Mouse (Mus musculus): ENCODE results near the gene Stk11ip. TPM values are rescaled to one million over a fixed set of nuclear protein-coding genes. Genes with fewer than 3 reads are reported as not detected.

Gene Stk11ip
- polyA plus RNA-seq, 1 experiment from 2014 or later, result 21.1 TPM

- no peak overlapping the region for H3K4me3 ChIP-seq (replicated peaks)
- H3K9ac ChIP-seq, result no peak overlapping the region
- no peak overlapping the region for H3K27ac ChIP-seq (replicated peaks)
- peaks cover 17% of the 10 kb centered on the region for H3K36me3 ChIP-seq
- peaks cover 28% of the 10 kb centered on the region for H3K4me1 ChIP-seq
- H3K4me2 ChIP-seq (replicated peaks), result no peak overlapping the region
- no peak for ATAC-seq (ENCODE audit: insufficient number of reproducible peaks, low FRiP score, low TSS enrichment, low read depth)
- 0 out of 2 replicates have a peak, but pooled peaks cover 6% of the 10 kb centered on the region for H3K9me3 ChIP-seq (replicated peaks)
- WGBS, result 81% methylated on average over 12 of the region's 12 CpGs
- no peaks in the 10 kb centered on the region for H3K27me3 ChIP-seq
Measured at GRCm38 (mm10) chr1:75560206-75560913, 39.0 kb downstream of the Stk11ip start.

DNA sequence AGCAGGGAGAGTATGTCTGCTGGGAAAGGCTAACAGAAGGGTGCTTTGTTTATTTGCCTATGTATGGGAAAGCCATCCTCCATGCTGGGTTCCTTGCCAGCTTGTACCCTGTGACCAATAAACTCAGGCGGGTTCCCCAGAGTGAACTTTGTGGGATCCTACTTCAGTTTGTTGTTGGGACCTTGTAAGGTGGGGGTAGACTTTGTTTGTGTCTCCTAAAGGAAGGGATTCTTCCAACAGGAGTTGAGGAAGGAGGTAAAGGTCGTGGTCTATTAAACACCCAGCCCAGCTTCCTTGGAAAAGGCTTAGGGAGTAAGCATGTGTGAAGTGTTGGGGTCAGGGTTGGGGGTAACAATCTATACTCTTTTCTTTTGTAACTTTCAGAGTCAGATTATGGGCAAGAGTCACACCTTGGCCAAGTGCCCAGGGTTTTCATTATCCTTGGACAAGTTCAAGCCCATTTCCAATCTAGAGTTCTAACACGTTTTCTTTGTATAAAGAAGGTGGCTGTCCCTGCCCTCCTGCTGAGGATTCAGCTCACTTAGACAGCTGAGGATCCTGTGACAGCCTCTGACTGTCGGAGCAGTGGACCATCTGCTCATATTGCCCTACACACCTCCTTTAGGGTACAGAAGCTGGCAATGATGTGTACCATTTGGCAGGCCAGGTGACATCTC is 40.0 kb downstream of the Stk11ip start:
- H3K27ac ChIP-seq (replicated peaks), result no peak overlapping the region
- no peak overlapping the region for H3K4me3 ChIP-seq (replicated peaks)
- no peak overlapping the region for H3K4me2 ChIP-seq (replicated peaks)
- H3K4me1 ChIP-seq, result peaks cover 28% of the 10 kb centered on the region
- no peak for ATAC-seq (ENCODE audit: insufficient number of reproducible peaks, low FRiP score, low TSS enrichment, low read depth)
- 0 out of 2 replicates have a peak, but pooled peaks cover 6% of the 10 kb centered on the region for H3K9me3 ChIP-seq (replicated peaks)
- H3K27me3 ChIP-seq, result no peaks in the 10 kb centered on the region
- no peak overlapping the region for H3K9ac ChIP-seq
- 42% methylated on average over 4 of the region's 4 CpGs for WGBS
- H3K36me3 ChIP-seq, result peaks cover 13% of the 10 kb centered on the region; the same call in 1 of the 2 replicates

DNA sequence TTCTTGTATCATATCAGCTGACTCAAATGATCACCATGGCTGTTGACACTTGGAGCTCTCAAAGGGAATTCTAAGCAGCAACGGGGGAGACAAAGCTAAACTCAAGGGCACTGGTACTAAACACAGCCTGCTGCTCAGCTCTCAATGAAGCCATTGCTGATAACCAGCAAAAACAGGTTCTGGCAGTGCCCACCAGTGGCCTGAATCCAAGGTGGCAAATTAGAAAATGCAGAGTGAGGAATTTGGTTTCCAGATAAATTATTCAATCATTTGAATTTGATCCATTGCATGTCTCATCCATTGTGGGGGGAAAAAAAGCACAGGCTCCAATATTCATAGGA is 40.5 kb downstream of the Stk11ip start:
- no peaks in the 10 kb centered on the region for H3K27me3 ChIP-seq
- 68% methylated on average over 1 of the region's 1 CpGs for WGBS
- H3K9me3 ChIP-seq (replicated peaks), result 0 out of 2 replicates have a peak, but pooled peaks cover 6% of the 10 kb centered on the region
- H3K4me1 ChIP-seq, result peaks cover 25% of the 10 kb centered on the region
- H3K9ac ChIP-seq, result no peak overlapping the region
- no peak for ATAC-seq (ENCODE audit: insufficient number of reproducible peaks, low FRiP score, low TSS enrichment, low read depth)
- H3K36me3 ChIP-seq, result peaks cover 8% of the 10 kb centered on the region; the same call in 1 of the 2 replicates
- H3K27ac ChIP-seq (replicated peaks), result no peak overlapping the region
- H3K4me2 ChIP-seq (replicated peaks), result no peak overlapping the region
- H3K4me3 ChIP-seq (replicated peaks), result no peak overlapping the region

- ATAC-seq (ENCODE audit: insufficient number of reproducible peaks, low FRiP score, low TSS enrichment, low read depth), result no peak
Measured at GRCm38 (mm10) chr1:75564102-75564501, 42.8 kb downstream of the Stk11ip start.

DNA sequence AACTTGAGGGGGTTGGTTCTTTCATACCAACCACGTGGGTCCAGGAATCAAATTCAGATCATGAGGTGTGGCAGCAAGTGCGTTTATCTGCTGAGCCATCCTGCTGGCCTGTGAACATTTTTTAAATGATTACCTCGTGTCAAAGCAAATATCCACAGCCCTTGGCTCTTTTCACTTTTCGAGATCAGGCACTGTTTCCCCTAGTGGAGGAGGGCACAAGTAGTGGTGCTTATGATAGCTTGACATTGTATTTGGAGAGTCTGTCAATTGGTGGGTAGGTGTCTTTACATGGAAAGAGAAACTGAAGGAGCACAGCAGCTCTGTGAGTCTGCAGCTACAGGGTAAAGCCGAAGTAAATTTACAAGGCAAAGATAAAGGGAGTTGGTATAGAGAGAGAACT is 43.6 kb downstream of the Stk11ip start:
- H3K36me3 ChIP-seq, result no peaks in the 10 kb centered on the region
- peaks cover 10% of the 10 kb centered on the region for H3K4me1 ChIP-seq
- no peak overlapping the region for H3K9ac ChIP-seq
- no peak overlapping the region for H3K4me3 ChIP-seq (replicated peaks)
- no peaks in the 10 kb centered on the region for H3K27me3 ChIP-seq
- ATAC-seq (ENCODE audit: insufficient number of reproducible peaks, low FRiP score, low TSS enrichment, low read depth), result no peak
- 57% methylated on average over 5 of the region's 5 CpGs for WGBS
- 0 out of 2 replicates have a peak, but pooled peaks cover 6% of the 10 kb centered on the region for H3K9me3 ChIP-seq (replicated peaks)
- H3K4me2 ChIP-seq (replicated peaks), result no peak overlapping the region
- H3K27ac ChIP-seq (replicated peaks), result no peak overlapping the region

More at GRCm38 (mm10) chr1:75564102-75564501, 42.8 kb downstream of the Stk11ip start:
- 80% methylated on average over 2 of the region's 2 CpGs for WGBS
- no peak overlapping the region for H3K4me2 ChIP-seq (replicated peaks)
- H3K4me1 ChIP-seq, result peaks cover 16% of the 10 kb centered on the region
- H3K9me3 ChIP-seq (replicated peaks), result 0 out of 2 replicates have a peak, but pooled peaks cover 6% of the 10 kb centered on the region
- H3K9ac ChIP-seq, result no peak overlapping the region
- no peak overlapping the region for H3K27ac ChIP-seq (replicated peaks)
- no peaks in the 10 kb centered on the region for H3K27me3 ChIP-seq
- H3K4me3 ChIP-seq (replicated peaks), result no peak overlapping the region
- no peaks in the 10 kb centered on the region for H3K36me3 ChIP-seq

GRCm38 (mm10) chr1:75565616-75566015 is 44.3 kb downstream of the Stk11ip start:
- WGBS, result 64% methylated on average over 9 of the region's 9 CpGs
- Histone ChIP-seq H3K4me1 (peaks cover 9% of the 10 kb centered on the region; the same call in 1 of the 2 replicates), H3K4me2 (replicated peaks) (no peak overlapping the region), H3K36me3 (no peaks in the 10 kb centered on the region), H3K27ac (replicated peaks) (no peak overlapping the region), H3K9me3 (replicated peaks) (0 out of 2 replicates have a peak, but pooled peaks cover 6% of the 10 kb centered on the region), H3K4me3 (replicated peaks) (no peak overlapping the region), H3K9ac (no peak overlapping the region), H3K27me3 (no peaks in the 10 kb centered on the region)
- ATAC-seq (ENCODE audit: insufficient number of reproducible peaks, low FRiP score, low TSS enrichment, low read depth), result no peak

DNA sequence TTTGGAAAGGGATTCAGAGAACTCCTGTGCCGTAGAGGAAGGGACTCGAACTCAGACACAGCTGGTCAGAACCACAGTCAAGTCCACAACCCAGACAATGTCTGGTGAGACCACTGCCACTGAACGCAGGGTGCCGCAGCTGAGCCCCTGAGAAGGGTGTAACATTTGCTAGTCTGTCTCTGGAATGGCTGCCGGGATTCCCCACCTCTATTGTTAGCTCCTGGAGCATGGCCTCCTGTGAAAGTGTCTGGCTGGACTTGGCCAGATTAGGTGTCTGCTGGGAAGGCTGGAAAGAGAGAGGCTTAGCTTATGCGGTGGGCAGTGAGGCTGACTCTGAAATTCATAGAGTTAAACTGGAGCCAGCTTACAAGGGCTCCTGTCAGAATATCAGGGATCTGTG is 49.1 kb downstream of the Stk11ip start:
- WGBS, result 60% methylated on average over 6 of the region's 6 CpGs
- no peak overlapping the region for H3K4me2 ChIP-seq (replicated peaks)

GRCm38 (mm10) chr1:75572776-75573175 is 51.4 kb downstream of the Stk11ip start:
- Histone ChIP-seq H3K9ac (no peak overlapping the region), H3K36me3 (no peaks in the 10 kb centered on the region), H3K4me1 (no peaks in the 10 kb centered on the region), H3K9me3 (replicated peaks) (no peaks in the 10 kb centered on the region), H3K27ac (replicated peaks) (no peak overlapping the region), H3K4me2 (replicated peaks) (no peak overlapping the region), H3K27me3 (no peaks in the 10 kb centered on the region), H3K4me3 (replicated peaks) (no peak overlapping the region)
- WGBS, result 75% methylated on average over 6 of the region's 6 CpGs
- no peak for ATAC-seq (ENCODE audit: insufficient number of reproducible peaks, low FRiP score, low TSS enrichment, low read depth)

More for the DNA sequence above, 49.1 kb downstream of the Stk11ip start:
- H3K9ac ChIP-seq, result no peak overlapping the region
- no peaks in the 10 kb centered on the region for H3K27me3 ChIP-seq
- no peak overlapping the region for H3K27ac ChIP-seq (replicated peaks)
- no peaks in the 10 kb centered on the region for H3K9me3 ChIP-seq (replicated peaks)
- H3K36me3 ChIP-seq, result no peaks in the 10 kb centered on the region
- ATAC-seq (ENCODE audit: insufficient number of reproducible peaks, low FRiP score, low TSS enrichment, low read depth), result no peak
- H3K4me3 ChIP-seq (replicated peaks), result no peak overlapping the region
- H3K4me1 ChIP-seq, result no peaks in the 10 kb centered on the region

DNA sequence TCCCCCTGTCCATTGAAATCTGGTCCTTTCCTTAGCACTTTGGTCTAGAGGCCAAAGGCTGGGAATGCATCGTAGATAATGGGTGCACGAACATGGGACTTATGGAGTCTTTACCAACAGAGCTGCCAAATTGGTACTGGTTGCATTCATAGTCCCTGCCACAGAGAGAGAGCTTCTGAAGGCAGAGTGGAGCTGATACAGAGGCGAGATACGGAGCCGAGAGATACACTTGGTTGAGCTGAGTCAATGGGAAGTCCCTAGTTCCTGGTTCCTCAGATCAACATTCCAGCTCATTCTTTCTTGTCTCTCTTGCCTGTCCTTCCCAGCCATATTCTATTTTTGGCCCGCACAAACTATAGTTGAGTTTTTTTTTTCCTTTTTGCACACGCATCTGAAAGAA is 52.4 kb downstream of the Stk11ip start:
- no peaks in the 10 kb centered on the region for H3K4me1 ChIP-seq
- 84% methylated on average over 7 of the region's 7 CpGs for WGBS
- H3K9me3 ChIP-seq (replicated peaks), result no peaks in the 10 kb centered on the region
- no peaks in the 10 kb centered on the region for H3K36me3 ChIP-seq
- no peak overlapping the region for H3K9ac ChIP-seq
- no peak overlapping the region for H3K4me3 ChIP-seq (replicated peaks)
- no peaks in the 10 kb centered on the region for H3K27me3 ChIP-seq
- no peak for ATAC-seq (ENCODE audit: insufficient number of reproducible peaks, low FRiP score, low TSS enrichment, low read depth)
- no peak overlapping the region for H3K4me2 ChIP-seq (replicated peaks)
- no peak overlapping the region for H3K27ac ChIP-seq (replicated peaks)

- no peak overlapping the region for H3K4me2 ChIP-seq (replicated peaks)
- WGBS, result 77% methylated on average over 17 of the region's 17 CpGs
- H3K36me3 ChIP-seq, result no peaks in the 10 kb centered on the region
Measured at GRCm38 (mm10) chr1:75574476-75575310, 53.4 kb downstream of the Stk11ip start.

More at GRCm38 (mm10) chr1:75574476-75575310, 53.4 kb downstream of the Stk11ip start:
- Histone ChIP-seq H3K9me3 (replicated peaks) (no peaks in the 10 kb centered on the region), H3K27me3 (no peaks in the 10 kb centered on the region), H3K27ac (replicated peaks) (no peak overlapping the region), H3K9ac (no peak overlapping the region), H3K4me3 (replicated peaks) (no peak overlapping the region), H3K4me1 (no peaks in the 10 kb centered on the region)
- ATAC-seq (ENCODE audit: insufficient number of reproducible peaks, low FRiP score, low TSS enrichment, low read depth), result no peak

Measured in embryonic facial prominence, embryonic 15.5 days (tissue).